Mouse (Mus musculus): ENCODE results near the gene Gli2. TPM values are rescaled to one million over a fixed set of nuclear protein-coding genes. Genes with fewer than 3 reads are reported as not detected.

Gli2 gene
- 1 to 10 TPM; 3.4 to 5.4 TPM for total RNA-seq (2021)
- long read RNA-seq, experiment 1, partial matches to known transcripts: 3 of 4 reads
- long read RNA-seq, experiment 1, other reads (novel, unspliced or antisense): 1 of 4 reads
- long read RNA-seq, experiment 2, partial matches to known transcripts: 2 of 6 reads
- long read RNA-seq, experiment 2, other reads (novel, unspliced or antisense): 4 of 6 reads

DNA sequence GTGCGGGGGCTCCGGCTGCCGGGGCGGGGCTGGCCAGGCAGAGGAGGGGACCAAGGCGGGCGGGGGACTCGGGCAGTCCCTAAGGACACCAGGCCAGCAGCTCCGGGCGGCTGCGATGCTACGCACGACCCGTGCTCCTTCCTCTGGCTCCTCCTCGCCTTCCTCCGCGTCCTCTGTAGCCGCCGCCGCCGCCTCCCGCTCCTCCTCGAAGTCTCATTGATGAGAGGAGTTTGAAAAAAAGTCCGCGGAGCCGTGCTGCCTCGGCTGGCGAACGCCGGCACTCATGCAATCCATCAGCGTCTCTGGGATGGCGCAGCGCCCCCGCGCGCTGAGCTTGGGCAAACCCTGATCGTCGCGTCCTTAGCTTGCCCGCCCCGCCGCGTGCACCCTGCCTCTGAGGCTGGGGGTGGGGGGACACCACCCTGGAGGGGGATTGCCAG lies at the start of gene Gli2:
TSS of gene Gli2 (minus strand) at position 218 of the 440 bp plus-strand sequence.
- DNase-seq: peak; percentile 87

DNA sequence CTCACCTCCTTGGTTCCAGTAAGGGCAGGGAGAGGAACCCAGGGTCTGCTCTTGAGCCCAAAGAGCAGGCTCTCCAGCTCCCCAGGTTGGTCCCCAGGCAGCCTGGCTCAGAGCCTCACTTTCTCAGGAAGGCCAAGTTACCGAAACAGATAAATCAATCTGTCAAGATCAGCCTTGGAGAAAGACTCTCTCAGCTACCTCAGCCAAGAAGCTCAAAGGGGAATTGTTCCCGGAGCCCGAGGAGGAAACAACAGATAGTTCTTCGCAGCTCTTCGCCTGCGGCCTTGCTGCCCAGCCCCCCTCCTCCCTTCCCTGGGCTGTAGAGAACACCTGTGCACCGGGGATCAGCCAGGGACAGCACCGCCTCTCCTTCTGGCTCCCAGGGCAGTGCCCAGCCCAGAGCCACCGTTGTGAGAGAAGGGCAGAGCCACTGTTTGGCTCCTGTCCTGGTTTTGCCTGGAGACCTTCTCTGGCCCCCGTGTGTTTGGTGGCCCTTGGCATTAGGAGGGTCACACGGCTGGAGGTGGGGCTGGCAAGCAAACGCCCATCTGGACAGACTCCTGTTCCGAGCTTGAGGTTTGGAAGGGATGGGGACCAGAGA lies 44.6 kb upstream of the Gli2 start:
- DNase-seq: no peak

DNA sequence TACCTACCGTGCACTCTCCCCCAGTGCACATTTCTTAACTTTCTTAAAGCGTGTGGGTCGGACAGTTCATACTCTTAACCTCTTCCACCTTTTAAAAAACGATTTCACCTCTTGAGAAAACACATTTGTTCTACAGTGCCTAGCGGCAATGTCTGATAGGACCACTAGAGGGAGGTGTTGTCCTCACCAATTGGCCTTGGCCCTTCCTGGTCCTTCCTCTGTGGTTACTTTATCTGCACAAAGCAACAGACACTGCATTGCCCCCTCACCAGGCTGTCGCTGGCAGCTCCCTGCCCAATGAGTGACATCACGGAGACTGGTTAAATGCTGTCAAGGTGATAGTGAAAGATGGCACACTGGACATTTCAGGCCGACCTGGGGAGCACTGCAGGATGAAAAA lies 40.3 kb upstream of the Gli2 start:
- peak; percentile 75 for DNase-seq

DNA sequence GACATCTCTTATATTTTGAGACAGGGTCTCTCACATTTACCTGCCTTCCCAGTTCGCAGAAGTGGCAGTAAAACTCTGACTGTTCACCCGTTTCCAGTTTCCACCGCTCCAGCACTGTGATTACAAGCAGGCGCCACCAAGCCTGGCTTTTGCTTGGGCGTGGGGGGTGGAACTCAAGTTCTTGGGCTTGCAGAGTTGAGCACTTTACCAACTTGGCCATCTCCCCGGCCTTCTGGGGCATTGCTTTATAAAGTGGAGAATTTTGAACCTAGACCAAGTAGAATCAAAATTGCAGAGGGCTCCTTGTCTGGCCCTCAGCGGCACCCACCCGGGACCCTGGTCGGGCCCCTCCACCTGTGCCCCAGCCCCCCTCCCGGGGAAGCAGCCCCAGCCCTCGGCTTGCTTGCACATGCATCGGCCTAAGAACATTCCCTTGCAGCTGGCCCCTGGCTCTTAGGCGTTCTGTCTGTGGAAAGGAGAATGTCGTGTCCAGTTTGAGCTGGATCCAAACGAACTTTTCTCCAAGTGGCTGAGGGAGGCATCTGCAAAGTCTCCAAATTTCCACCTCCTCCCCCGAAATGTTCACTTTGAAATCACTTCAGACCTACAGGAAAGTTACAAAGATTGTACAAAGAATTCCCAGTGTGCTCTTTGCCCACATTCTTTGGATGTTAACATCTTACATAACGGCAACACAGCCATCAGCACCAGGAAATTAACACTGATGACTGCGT lies 36.6 kb upstream of the Gli2 start:
- no peak for DNase-seq

DNA sequence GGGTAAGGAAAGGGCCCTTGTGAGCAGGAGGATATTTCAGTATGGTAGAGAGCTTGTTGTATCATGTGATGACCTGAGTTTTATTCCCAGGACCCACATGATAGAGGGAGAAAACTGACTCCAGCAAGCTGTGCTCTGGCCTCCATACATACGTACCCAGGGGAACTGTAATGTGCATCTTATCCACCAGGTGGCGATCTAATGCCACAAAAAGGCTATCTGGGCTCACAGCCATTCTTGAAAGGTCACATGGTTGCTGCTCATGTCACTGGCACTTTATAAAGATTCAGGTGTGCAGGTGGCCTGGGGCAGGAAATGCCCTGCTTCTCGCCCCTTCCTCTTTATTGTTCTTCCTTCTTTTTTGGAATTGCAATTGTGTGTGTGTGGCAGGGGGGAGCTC lies 34.1 kb upstream of the Gli2 start:
- peak; percentile 75 for DNase-seq

DNA sequence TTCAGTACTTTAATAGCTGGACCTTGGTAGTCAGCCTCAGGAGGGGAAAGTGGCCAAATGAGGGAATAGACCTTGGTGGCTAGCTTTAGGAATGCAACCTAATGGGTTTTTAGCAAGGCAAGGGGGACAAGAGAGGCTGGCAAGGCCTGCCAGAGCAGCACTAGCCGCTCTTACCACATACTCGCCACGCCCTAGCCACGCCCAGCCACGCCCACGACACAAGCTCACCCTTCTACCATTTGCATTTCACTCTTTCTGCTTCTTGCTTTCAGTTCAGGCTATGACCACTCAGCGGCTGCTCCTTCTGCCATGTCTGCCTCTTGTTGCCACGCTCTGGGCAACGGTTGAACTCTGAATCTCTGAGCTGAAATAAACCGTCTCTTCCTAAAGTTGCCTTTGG lies 32.4 kb upstream of the Gli2 start:
- no peak for DNase-seq

DNA sequence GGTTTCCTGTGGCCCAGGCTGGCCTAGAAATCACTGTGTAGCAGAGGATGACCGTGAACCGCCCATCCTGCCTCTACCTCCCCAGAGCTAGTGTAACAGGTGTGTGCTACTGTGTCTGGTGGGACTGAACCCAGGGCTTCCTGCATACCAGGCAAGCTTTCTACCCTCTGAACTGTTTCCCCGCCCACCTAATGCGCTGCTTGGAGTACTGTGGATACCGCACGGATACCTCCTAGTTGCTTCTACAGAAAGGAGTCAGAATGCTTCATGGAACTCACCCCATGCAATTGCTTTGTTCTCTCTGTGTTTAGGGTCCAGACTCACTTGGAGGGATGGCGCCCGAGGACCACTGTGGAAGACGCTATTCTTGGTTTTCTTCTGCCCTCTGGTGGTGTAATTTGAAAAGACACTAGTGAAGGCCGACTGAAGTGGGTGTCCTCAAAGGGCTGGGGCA lies 30.1 kb upstream of the Gli2 start:
- DNase-seq: peak; percentile 43

DNA sequence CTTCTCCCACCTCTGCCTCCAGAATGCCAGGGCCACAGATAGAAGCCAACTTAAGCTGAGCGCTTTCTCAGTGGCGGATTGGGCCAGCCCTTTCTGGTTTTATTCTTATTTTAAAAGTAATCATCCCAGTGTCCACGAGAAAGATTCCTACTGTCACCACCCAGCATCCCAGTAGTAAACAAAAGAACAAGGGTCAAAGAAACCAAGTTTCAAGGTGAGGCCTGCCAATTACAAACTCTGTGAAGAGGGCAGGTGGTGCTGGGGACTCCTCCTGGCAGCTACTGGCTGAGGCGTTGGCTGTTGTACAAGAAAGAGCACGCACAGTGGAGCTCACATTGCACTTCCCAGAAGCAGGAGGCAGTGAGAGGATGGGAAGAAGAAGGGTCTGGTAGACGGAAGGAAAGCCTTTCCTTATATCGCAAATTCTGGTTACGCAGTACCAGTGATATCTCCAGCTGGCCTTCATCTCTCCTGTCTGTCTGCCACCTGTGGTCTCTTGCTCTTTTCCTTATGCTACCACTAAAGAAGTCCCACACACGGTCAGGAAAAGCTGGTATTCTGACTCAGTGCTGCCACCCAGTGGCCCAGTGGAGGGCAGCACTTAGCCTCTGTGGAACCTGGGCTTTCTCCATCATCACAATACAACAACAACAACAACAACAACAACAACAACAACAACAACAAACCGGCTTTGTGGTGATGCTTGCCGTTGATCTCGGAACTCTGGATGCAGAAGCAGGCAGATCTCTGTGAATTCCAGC lies 29.0 kb upstream of the Gli2 start:
- DNase-seq: peak; percentile 53

DNA sequence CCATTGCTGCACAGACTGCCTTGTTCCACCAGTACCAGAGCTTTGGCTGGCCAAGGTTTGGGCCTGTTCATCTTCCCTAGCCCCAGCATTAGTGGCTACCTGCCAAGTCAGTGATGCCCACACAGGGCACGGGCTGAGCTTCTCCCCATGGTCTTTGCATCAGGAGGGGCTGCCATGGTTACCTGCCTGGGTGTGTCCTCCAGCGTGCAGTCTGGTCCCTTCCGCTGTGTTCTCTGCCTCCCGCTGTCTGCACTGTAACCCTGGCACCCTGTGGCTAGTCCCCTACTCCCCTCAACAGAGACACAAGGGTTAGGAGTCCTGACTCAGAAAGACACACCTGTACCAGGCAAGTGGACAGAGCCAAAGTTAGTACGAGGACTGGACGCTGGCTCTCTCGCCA lies 24.5 kb upstream of the Gli2 start:
- DNase-seq: no peak

DNA sequence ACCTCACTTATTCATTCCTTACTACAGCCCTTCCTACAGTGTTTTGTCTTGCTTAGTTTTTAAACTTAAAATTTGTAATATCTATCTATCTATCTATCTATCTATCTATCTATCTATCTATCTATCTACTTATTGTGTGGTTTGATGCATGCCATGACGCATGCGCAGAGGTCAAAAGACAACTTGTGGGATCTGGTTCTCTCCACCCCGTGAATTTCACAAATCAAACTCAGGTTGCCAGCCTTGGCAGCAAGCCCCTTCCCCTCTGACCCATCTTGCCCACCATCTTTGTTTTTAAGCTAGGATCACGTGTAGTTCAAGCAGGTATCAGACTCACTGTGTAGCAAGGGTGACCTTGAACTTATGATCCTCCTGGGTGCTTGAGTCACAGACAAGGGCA lies 22.9 kb upstream of the Gli2 start:
- DNase-seq: no peak

DNA sequence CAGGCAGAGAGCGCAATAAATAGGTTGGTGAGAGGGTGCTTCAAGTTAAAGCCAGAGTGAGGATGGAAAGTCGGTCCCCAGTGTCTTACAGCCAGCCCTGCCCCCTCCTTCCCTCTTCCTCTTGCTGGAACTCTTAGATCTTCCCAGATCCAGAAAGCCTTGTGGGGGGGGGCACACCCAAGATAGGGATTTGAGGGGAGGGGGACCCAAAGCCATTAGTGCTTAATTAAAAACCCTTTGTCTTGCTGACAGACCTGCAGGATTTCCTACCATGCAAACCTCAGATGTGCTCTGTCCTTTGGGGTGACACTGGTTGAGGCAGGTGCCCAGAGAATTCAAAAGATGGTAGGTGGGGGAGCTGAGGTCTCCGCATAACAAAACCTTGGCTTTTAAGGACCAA lies 22.5 kb upstream of the Gli2 start:
- DNase-seq: no peak

DNA sequence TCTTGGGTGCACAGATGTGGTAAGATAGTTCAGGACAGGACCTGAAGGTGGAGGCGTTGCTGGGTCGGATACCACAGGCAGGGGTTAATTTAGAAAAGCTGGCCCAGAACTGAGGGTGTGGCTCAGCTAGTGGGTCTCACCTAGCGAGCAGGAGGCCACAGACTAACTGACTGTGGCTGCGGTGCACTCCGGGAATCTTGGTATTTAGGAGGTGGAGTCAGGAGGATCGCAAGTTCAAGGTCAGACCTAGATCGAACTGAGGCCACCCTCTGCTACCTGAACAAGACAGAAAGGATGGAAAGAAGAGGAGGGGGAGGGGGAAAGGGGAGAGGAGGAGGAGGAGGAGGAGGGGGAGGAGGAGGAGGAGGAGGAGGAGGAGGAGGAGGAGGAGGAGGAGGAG lies 22.1 kb upstream of the Gli2 start:
- DNase-seq: no peak

DNA sequence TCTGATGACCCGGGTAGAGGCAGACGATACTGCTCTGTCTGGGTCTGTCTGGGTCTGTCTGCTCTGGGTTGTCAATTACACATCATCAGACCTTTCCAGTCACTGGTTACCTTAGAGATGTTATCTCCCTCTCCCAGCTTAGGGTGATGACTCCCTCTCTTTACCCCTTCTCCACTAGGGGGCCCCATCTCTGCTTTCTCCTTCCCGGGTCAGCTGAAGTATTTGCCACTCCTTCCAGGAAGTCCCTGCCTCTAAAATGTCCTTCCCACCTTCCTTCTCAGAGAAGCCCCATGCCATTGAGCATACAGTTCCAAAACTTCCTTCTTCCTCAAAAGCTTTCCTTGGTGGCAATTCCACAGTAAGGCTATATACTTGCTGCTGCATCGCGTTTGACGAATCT lies 21.5 kb upstream of the Gli2 start:
- DNase-seq: no peak

DNA sequence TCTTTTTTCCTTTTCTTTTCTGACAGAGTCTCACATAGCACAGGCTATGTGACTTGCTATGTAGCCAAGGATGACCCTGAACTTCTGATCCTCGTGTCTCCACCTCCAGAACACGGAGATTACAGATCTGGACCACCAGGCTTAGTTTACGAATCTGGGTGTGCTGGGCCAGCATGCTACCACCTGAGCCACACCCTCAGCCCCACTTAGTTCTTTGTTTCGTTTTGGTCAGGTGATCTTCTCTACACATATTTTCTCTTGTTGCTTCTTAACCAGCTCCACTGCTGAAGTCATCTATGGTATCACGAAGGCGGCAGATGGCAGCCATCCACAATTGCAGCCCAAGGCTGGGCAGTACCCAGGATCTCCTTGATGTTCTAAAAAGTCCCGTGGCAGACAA lies 20.5 kb upstream of the Gli2 start:
- DNase-seq: no peak

DNA sequence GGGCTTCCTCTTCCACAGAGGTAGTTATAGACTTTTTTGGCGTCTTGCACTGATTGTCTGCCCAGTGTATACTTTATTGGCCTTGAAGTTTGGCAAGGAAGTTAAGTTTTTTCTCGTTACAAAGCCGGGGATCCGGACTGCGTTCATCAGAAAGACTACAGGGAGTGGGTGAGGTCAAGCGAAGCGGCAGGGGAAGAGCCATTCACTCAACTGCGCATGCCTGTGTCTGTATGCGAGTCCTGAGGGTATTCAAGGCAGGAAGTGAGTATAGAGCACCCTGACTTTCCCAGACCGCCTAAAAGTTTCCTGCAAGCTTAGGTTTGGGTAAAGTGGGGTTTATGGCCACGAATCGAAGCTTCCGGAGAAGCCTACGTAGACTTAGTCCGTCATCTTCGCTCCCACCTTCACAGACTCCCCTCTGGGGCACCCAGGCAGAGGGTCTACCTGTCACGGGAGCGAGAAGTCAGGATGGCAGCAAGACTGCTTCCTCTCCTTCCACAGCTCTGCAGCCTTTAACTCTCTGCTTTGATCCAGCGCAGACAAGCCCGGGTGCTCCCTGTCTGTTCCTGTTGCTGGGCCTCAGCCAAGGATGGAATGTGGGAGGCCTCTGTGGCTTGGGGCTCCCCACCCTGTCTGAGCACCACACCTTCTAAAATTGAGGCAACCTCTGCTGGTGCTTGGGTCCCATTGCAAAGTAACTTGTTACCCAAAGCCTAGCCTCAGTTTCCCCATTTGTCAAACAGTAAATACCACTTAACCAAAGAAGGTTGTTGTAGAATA lies 11.7 kb upstream of the Gli2 start:
- DNase-seq: no peak

DNA sequence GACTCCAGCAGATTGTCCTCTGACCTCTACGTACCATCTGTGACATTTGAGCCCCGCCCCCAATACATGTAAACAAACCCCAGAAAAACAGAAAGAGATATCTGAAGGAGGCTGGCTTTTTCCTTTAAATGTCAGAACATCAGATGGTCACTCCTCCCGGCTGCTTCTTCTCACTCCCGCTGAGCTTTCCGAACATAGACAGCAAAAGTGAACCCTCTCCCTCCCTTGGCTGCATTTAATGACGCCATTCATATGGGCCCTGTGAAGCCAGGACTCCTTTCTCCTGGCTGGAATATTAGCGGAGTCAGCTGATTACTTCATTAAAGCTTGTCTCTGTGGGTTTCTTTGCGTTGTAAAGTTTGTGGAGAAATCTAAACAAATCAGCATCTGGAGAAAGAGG lies 3.1 kb upstream of the Gli2 start:
- no peak for DNase-seq

DNA sequence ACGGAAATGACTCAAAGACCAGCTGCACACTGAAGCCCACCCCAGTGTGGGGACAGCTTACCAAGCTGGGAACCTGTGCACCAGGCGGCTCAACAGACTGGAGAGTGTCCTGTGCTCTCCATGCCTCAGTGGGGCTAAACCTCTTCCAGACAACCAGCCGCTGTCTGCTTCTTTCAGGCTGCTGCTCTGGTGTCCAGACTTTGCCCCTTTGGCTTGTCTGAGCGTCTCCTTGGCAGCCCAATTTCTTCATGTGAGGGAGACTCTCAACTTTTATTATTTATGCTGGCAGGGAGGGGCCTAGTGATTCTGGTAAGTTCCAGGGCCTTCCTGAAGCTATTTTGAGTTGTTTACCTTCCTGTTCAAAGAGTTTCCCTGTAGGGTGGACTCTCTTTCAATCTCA lies 2.4 kb upstream of the Gli2 start:
- DNase-seq: no peak

DNA sequence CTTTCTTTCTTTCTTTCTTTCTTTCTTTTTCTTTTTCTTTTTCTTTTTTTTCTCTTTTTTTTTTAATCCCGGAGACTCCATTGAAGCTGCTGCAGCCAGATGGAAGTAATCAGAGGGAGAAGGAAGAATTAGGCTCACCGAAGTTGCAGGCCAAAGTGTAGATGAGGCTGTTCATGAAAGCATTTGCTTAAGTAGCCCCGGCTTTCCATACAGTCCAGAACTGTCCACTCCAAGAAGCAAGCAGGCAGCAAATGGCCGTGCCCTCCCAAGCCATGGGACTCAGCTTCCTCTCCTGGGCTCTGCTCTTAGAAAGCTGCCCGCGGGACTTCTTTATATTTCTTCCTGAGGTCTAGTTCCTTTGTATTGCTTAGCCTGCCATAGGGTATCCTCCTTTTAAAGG lies 1.0 kb upstream of the Gli2 start:
- DNase-seq: no peak

DNA sequence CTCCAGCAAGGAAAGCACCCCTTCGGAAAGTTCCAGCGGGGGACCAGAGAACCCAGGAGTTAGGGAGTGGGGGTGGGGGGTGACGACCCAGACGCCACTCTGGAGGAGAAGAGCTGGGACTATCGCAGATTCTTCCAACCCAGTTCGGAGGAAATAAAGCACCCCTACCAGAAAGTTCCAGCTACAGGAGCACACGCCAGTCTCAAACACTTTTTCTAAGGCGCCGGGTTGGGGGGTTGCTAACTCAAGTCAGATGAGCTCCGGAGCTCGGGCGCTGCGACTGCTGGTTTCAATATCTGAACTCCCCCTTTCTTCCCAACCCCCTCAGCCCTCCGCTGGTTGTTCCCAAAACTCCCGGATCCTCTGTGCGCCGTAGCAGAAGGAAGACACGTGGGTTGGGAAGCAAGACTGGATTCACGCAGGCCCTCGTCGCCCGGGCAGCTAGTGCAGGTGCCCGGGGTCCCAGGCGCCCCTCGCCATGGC lies 494 bp upstream of the Gli2 start:
- peak; percentile 36 for DNase-seq

DNA sequence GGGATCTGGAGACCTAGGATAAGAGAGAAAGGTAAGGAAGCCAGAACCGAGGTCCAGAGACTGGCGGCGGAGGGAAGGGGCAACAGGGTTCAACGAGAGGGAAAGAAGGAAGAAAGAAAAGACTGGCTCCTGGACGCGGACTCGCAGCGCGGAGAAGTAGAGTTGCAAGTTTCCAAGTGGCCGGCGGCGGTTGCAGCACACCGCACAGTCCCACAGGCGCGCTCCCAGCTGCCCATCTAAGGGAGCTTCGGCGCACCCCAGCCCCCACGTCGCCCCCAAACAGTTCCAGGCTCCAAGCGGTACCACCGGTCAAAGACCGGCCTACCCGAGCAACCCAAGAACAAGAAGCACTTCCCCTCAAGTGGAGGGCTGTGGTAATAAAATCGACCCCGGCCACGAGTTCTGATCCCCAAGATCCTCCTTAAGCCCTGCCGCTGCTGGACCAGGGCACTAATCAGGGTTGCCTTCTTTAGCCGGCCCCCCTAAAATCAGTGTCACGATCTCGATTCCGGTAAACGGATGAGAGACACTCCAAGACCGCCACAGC lies 715 bp downstream of the Gli2 start:
- DNase-seq: peak; percentile 51

DNA sequence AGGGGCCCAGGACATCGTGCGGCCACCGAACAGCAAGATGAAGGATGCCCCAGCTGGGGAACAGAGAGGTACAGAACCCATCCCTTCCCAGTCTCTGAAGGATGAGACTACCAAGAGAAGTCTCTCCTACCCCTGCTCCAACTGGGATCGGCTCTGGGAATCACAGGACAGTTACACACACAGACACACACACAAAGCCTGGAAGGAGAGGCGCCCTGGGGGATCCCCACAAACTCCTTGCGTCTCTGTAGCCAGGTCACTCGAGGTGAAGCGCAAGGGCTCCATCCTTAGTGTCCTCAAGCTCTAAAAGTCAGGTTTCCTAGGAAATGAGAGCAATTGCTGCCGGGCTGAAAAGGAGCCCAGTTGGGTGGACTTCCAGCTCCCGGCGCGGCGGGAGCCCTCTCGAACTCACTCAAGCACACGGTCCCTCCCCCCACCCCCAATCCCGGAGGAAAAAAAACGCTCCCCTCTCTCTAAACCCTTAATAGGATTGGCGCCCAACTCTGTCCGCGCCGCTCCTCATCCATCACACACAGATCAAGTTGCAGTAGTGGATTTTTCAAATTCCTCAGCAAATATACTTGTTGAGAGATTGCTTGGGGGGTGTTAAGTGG lies 1.4 kb downstream of the Gli2 start:
- DNase-seq: no peak
